Mouse (Mus musculus) urinary bladder, postnatal 10 days (tissue): Measurements from ENCODE around the gene Hoxa3.

Experiments used
- DNase-seq: peaks from one replicate; pipeline ENCODE4 v3.0.0; 2022; ENCODE audit warnings: low spot score

Gene Hoxa3

DNA sequence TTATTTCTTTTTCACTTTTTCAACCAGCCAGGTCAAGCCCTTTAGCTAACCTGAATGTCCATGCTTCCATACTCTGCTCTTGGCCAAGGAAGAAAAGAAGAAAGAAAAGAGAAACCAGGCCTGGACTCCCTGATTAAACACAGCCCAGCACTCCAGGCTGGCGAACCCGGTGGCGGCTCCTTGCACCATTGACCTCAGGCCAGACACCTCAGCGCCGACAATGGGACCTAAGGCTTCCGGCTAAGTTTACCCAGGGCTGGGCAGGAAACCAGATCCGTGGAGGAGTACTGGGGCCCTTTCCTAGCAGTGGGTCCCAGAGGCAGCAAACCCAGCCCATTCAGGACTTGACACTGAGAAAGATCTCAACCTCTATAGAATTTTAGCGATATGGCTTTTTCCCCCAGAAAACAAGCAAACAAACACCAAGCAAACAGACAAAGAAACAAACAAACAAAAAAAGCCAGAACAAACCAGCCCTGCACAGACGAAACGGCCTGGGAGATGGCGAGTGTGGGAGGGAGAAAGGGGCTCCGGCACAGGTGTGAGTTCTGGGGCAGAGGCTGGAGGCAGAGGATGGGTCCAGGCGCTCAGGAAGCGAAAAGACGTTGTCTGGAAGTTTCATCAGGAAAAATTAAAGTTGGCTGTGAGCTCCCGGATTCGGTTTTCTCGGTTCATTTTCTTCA lies 18.9 kb upstream of the Hoxa3 start:
- no peak for DNase-seq

DNA sequence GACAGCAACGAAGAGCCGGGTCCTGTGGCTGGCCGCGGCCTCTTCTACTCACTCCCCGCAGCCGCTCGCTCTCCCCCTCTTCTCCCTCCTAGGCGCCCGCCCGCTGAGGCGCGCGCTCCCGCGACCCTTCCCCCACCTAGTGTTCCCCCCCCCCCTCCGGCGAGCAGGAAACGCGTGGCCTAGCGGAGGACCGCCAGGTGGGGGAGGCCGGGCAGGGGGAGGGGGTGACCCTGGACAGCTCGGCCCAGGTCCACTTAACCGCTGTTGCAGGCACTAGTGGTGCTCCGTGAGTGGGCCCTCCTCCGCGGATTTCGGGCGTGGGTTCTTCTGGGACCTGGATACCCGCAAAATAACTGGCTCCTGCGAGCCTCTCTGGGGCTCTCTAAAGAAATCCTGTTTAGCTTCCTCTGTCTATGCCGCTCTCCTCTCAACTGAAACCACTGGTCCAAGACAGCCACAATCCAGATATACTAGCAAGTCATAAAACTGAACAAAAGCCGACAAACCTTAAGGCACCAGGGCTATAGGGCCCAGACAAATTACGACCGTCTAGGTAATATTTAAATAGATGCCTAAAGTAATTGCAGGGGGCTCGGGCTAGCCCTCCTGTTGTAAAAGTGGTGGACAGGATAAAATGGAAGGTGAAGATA lies 17.5 kb upstream of the Hoxa3 start, which contains the start of gene Hoxa9:
TSS of gene Hoxa9 (minus strand) at position 574 of the 650 bp plus-strand sequence.
- DNase-seq: no peak

DNA sequence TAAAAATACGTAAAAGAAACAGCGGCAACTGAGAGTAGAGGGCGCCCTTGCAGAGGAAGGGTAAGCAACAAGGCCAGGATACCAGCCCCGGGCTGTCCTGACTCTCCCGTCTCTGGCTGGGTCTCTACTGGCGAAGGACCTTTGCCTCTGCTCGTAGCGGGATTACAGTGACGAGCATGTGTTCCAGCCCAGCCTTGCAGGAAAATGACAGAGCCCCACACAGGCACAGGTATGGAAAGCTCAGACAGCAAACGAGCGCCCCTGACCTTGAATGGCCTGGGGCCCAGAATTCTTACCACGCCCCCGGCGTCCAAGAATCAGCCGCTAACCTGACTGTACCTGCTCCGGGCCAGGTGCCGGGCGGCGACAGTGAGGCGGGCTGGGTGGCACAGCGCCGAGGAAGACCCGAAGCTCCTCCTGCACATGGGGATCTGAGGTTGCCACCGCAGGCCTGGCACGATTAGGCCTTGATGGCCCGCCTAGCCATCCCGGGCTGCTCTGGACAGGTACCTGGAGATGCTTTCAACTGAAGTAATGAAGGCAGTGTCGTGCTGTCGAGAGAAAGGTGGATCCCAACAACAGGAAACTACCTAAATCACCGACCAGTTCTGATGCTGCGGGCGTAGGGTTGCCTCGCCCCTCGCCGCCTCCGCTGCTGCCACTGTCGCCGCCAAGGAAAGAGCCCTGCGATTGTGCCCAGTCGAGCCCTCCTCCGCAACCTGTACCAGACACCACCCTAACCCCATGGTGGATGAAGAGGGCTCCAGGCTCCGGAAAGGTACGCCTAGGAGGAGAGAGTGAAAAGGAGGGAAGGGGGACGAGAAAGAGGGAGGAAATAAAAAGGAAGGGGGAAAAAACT lies 16.7 kb upstream of the Hoxa3 start:
- no peak for DNase-seq

DNA sequence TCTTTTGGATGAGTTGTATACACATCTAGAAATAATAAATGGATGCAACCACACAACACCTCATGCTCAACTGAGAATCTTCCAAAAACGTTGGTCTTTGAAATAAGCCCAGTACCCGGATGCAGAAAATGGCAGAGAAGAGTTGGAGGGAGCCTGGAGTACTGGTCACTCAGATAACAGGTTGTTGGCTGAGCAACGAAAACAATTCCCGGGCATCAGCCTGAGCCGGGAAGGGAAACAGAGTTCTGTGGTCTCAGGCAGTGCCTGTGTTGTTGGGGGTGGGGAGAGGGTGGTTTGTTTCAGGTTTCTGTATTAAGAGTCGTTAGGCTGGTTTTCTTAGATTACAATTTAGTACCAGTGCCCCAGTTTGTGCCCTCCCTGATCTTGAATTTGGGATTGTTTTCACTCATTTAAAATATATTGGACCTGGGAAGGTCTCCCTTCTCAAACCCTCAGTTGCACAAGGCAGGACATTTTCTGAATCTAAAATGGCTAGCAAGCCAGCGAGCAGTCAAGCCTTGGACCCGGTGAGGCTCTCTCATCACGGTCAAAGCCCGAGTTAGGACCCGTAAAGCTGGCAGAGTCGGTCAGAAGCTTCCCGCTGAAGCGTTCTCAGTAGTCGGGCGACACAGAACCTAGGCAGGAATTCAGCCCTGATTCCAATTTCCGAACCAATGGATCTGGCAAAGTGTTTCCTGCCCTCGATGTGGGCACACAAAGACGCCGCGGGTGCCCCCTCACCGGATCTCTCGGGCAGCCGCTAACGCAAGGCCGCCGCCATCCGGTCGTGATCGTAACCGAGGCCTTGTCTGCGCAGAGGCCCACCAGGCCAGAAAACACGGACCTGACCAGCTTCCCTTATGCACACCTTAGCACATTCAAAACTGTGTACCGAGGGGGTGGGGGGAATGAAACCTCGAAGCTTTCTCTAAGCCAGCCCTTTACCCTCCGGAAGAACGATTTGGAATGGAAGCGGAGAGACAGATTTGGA lies 15.6 kb upstream of the Hoxa3 start:
- no peak for DNase-seq

DNA sequence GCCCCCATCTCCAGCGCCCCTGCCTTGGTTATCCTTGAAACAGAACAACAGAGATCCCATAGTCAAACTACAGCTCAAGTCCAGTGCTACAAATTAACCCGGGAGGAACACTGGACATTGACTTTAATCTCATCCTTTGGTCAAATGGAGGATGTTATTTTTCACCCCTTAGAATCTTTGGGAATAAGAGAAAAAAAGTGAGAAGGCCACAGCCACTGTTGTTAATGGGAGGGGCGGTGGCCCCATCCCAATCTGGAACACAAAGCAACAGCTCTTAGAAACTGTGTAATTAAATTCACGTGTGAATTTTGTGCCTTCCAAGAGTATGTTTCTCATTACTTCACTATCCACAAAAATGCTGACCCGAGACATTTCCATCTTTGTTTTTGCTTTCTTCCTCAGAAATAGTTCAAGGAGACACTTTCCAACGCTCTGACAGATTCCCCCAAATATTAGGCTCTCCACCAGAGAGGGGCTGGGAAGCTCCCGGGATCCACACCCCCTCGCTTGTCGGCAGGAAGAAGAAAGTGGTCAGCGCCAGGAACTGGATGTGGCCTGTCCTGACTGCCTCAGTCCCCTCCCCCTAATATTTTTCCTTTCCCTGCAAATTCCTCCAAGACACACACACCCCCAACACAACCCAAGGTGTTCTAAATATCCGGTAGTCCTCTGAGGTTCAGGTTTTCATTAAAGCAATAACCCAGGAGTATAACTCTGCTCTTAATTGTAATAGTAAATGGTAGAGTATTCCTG lies 14.5 kb upstream of the Hoxa3 start:
- no peak for DNase-seq

DNA sequence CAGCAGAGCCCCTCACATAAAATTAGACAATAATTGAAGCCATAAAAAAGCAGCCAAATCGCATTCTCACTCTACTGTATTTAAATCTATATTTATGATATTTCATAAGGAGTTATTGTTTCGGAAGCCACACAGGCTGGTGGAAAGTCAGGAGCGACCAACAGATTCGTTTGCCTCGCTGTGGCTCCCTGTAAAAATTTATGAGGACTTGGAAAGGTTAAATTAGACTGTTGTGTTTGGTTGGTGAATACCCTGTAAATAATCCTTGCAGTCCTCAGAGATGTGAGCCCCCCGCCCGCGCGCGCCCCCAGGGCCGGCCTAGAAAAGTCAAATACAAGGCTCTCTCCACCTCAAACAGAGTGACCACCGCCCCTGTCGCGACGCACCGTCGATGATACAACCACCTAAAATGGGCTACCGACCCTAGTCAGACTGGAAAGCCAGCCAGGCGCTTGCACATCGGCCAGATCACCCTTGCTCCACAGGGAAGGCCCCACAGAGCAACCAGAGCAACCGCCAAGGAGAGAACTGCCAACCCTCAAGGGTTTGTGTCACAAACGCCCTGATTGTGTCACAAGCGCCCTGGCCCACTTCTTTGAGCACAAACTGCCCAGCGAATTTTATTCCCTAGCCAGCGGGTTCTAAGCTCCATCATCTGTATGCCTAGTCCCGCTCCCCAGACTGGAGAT lies 13.6 kb upstream of the Hoxa3 start:
- no peak for DNase-seq

DNA sequence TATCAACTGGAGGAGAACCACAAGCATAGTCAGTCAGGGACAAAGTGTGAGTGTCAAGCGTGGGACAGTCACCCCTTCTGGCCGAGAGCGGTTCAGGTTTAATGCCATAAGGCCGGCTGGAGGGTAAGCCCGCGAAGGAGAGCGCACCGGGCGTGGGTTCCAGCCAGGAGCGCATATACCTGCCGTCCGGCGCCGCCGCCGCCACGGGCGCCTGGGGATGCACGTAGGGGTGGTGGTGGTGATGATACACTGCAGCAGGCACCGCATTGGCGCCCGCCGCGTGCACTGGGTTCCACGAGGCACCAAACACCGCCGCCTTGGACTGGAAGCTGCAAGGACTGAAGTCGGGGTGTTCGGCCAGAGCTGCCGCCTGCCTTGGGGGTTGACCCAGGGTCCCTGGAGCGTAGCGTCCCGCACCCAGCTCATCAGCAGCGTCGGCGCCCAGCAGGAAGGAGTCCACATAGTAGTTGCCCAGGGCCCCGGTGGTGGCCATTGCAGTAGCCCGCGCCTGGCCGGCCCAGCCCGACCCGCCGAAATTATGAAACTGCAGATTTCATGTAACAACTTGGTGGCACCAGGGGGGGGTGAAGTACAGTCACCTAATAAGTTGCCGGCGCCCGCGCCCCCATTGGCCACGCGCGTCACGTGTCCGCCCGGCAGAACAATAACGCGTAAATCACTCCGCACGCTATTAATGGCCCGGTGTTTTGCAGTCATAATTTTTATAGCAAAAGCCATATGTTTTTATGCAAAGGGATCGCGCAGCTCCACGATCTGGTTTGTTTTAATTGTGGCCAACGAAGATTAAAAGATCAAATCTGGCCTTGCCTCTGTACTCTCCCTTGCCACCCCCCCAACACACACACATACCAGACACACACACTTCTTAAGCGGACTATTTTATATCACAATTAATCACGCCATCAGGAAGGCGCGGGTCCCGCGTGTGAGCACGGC lies 12.8 kb upstream of the Hoxa3 start:
- no peak for DNase-seq

DNA sequence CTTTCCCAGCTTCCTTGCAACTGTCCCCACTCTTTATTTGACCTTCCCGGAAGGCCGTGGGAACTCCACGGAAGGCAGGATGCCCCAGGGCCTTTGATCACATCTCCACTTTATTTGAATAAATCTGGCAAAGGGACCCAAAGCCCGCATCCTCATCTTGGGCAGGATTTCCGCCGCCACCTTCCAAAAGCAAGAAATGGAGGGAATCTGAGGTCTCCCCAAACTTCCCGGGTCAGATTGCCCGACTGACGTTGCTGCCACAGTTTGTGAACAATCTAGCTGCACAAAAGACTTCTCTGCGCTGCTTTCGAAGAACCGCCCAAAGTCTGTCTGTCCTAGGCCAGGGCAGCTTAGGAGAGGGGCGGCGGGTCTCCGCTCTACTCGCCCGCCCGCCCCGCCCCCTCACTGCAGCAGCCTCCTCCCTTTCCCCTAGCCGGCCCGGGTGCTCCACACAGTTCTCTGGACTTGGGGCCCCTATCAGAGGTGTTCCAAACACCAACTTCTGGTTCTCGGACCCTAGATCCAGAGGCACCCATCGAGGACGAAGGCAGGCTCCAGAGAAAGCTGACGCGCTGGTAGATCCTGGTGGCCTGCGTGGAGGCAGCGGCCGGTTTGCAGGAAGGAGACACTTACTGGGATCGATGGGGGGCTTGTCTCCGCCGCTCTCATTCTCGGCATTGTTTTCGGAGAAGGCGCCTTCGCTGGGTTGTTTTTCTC lies 11.9 kb upstream of the Hoxa3 start:
- no peak for DNase-seq

DNA sequence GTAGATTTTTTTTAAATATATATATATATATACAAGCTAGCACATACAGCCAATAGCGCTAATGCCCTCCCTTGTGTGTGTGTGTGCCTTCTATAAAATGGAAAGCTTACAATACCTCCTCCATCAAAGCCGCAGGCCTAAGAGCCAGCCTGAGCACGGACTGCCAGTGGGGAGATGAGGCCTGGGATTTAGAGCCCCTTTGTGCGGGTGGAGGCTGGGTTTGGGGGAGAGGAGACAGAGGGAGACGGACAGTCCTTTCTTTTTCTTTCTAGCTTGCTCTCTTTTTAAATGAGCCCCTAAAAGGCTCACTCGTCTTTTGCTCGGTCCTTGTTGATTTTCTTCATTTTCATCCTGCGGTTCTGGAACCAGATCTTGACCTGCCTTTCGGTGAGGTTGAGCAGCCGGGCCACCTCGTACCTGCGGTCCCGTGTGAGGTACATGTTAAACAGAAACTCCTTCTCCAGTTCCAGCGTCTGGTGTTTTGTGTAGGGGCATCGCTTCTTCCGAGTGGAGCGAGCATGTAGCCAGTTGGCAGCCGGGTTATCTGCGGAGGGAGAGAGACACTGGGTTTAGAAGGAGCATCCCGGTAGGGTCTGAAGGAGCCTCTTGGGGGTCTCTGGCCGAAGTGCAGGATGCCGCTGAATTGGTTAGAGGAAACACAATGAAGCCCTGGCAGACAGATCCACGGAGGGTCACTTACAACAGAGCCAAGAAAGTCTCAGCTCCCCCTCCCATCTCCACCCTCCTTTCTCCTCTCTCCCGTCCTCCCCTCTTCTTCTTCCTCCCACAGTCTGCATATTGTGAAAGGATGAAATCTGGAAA lies 11.0 kb upstream of the Hoxa3 start:
- DNase-seq: no peak

DNA sequence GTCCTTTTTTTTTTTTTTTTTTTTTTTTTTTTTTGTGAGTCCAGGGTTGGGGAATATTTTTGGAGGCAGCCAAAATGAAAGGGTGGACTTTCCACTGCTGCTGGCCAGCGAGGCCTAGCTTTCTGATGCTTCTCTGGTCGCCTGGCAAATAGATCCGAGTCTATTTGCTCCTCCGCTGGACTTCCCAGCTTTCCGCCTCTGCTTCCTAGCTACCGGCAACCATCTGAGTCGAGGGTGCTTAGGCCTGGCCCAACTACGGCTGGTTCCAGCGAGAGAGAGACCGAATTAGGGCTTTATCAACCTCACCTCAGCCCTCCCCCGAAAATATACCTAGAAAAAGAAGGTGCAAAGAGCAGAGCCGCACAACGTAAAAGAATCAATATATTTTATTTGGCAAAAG lies 9.6 kb upstream of the Hoxa3 start:
- DNase-seq: peak; percentile 7

DNA sequence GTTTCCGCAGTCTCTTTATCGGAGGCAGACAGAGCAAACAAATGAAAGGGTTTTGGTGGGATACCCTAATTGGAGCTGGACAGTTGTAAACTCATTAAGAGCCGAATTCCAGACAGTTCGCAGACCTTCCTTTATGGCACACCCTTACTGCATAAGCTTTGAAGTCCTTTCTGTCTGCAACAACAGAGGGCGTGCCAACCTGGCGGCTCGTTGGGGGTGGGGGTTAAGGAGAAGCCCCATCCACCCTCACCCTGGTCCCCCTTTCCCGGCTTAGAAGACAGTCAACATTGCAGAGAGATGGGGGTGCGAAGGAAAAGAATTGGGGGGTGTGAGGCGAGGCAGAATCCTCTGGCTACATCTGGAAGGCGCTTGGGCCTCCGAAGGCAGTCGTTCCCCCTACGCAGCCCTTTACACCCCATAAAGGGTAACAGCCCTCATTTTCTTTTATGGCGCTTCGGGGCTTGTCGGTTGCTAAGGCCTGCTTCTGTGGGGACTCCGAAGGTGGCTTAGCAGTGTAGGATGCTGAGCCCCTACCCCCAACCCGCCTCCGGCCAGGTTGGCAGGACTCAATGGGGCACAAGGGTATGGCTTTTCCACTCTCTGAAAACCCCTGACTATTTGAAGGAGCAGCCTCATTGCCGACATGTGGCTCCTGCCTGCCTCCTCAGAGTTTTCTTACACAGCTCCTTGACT lies 9.0 kb upstream of the Hoxa3 start:
- no peak for DNase-seq

DNA sequence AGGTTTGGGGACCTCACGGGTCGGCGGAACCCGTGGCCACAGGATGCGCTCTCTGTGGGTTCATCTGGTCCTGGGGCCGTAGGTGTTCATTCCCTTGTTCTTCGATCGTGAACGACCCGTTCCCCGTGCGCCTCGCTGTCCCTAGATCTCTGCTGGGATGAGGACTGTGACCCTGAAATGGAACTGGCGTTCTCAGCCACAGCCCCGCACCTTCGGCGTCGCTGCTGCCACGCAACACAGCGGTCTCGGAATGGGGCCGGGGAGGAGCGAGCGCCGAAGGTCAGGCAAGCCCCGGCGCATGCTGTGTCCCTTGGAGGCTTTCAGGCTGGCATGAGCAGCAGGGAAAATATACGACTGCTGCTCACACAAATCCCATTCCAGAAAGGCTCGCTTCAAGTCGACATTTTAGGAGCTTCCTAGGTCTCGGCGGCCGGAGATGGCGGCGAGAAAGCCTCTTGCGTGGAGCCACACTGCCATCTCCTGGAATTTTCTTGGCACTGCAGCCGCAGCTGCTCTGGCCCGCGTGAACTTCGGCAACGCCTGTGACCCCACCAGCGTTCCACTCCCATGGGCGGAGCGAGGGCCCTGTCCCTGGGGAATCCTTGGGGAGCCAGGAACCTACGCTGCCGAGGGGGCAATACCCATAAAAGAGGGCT lies 8.3 kb upstream of the Hoxa3 start, which contains the start of gene Hoxa7:
TSS of gene Hoxa7 (minus strand) at position 518 of the 656 bp plus-strand sequence.
- peak; percentile 83 for DNase-seq

DNA sequence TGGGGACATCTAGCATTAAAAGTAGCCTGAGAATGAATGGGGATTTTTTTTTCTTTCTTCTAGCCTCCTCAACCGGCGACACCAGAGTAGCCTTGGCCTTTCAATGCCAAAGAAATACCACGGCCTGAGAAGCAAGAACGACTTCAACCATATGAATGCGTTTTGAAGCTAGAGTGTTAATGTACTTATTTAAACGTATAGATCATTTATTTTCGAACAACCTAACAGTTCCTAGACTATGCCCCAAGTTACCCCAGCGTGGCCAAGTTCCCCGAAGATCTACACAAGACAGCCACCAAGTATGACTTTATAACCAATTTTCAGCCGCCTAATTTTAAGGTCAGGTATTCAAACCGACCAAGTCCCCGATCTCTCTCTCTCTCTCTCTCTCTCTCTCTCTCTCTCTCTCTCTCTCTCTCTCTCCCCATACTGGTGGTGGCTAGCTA lies 7.8 kb upstream of the Hoxa3 start:
- no peak for DNase-seq

DNA sequence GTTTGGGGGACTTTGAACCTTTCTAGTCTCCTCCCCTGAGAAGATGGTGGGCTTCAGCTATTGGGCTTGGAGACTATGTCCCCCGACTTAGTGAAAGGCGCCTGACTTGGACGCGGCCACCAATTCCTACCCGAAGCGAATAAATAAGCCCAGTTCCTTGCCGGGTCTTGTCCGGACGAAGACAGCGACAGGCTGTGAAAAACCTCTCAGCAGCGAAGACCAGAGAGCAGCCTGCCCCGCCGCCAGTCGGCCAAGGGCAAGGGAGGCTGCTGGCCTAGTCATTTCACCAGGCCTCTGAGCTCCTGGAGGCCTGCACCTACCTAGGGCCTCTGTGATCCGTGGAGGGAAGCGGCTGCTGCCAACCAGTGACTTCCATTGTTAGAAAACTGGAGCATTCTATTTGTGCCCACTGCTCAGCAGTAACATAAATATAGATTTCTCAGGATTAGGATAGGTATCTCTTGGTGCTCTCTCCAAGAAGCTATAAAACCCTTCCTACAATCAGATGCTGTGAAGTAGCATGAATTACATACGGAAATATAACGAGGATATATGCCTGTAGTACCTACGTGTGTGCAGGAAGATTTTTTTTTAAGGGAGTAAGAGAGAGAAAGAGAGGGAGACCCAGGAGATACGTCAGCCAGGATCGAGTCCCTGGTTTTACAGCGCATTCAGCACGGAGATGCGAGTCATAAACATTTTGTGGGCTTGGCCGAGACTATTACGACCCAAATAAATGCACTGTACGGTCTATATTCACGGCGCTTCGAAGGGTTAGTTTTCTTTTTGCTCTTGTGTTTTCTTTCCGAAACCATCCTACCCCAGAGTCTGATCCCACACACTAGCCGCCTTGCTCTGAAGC lies 7.1 kb upstream of the Hoxa3 start:
- DNase-seq: peak; percentile 8

DNA sequence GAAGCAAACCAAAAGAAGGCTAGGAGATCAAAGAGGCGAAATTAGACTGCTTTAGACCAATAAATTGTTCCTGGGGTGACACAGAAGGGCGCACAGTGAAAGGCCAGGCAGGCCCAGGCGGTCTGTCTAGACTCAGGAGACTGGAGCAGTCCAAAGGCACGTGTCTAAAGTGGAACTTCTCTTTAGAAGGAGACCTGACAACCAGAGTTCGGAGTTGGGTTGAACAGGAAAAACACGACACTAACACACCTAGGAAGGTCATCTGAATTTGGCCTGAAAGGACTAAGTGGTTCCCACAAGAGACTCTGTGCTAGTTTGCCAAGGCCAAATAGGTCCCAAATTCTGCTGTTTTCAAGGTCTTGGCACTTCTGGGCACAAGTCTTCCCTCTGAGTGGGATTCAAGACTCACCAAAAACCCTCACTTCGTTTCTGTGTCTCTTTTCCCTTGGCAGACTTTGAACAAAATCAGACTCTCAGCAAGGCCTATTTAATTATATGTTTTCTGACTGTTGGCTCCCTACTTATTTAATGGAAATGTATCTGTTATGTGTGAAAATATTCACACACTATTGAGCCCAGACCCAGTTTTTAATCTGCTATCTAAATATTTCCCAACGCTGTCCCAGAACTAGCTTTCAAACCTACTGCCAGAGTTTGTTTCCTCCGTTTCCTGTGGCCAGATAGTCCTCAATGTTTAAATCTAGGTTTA lies 6.3 kb upstream of the Hoxa3 start:
- DNase-seq: peak; percentile 7
